Mouse (Mus musculus) erythroblast, adult 5-6 weeks (primary cell): Measurements from ENCODE around the gene Ccr5. TPM values are rescaled to one million over a fixed set of nuclear protein-coding genes. Genes with fewer than 3 reads are reported as not detected.
A peak's percentile ranks its signal among the peaks of the same experiment; 100 is the strongest.
"Not testable (repeated sequence)": the region's sequence is repeated elsewhere in the genome, so short reads cannot be mapped to it uniquely, and the experiment has no call there.

Source experiments
- ATAC-seq: replicated peaks from 2 replicates; pipeline ENCODE4 v1.8.0; 2016; ENCODE audit warnings: moderate number of reproducible peaks, mild to moderate bottlenecking, moderate TSS enrichment, inconsistent platforms; ENCODE audit not compliant: poor library complexity, low FRiP score, severe bottlenecking
- total RNA-seq, 2 experiments: library from RNA; stranded (forward) in 1 of 2; stranded (reverse) in 1 of 2; fragments of 150-400 nt in 1 of 2; fragments of 200-764, 138-1000 nt in 1 of 2; gene quantifications; 2 replicates each; pipeline versions ENCODE4 v1.2.3 to v1.2.4; 2015 to 2017; ENCODE audit warnings: low replicate concordance in 2 of 2

The Ccr5 gene
- total RNA-seq (2015; ENCODE audit: low replicate concordance) (0.42 TPM in 1 of 2 replicates, not detected in the other), total RNA-seq (2017; ENCODE audit: low replicate concordance) (0.26 and 0.42 TPM in 2 replicates)

- no peak for ATAC-seq
Measured at GRCm38 (mm10) chr9:124121387-124122184, at the start of gene Ccr5. TSS of gene Ccr5 (plus strand) at chr9:124121543.

GRCm38 (mm10) chr9:124079803-124080202 lies 41.5 kb upstream of the Ccr5 start:
- ATAC-seq = peak; percentile 35

- ATAC-seq = not testable (repeated sequence)
Measured at GRCm38 (mm10) chr9:124080471-124080870, 40.9 kb upstream of the Ccr5 start.

- no peak for ATAC-seq
Measured at GRCm38 (mm10) chr9:124090441-124090840, 30.9 kb upstream of the Ccr5 start.

GRCm38 (mm10) chr9:124099127-124099526 lies 22.2 kb upstream of the Ccr5 start:
- ATAC-seq = no peak

- no peak for ATAC-seq
Measured at GRCm38 (mm10) chr9:124100357-124100756, 21.0 kb upstream of the Ccr5 start.

- ATAC-seq = no peak
Measured at GRCm38 (mm10) chr9:124101723-124102122, 19.6 kb upstream of the Ccr5 start, which contains the start of gene Ccr2. TSS of gene Ccr2 (plus strand) at chr9:124101950.

GRCm38 (mm10) chr9:124103199-124103598 lies 18.1 kb upstream of the Ccr5 start:
- ATAC-seq = no peak

- no peak for ATAC-seq
Measured at GRCm38 (mm10) chr9:124105196-124105595, 16.1 kb upstream of the Ccr5 start.

GRCm38 (mm10) chr9:124107232-124107631 lies 14.1 kb upstream of the Ccr5 start:
- no peak for ATAC-seq

- no peak for ATAC-seq
Measured at GRCm38 (mm10) chr9:124108356-124109127, 12.8 kb upstream of the Ccr5 start.

- no peak for ATAC-seq
Measured at GRCm38 (mm10) chr9:124111997-124112396, 9.3 kb upstream of the Ccr5 start.

GRCm38 (mm10) chr9:124112591-124113239 lies 8.6 kb upstream of the Ccr5 start:
- ATAC-seq = peak; percentile 55; the same call in 1 of the 2 replicates

GRCm38 (mm10) chr9:124113777-124114176 lies 7.6 kb upstream of the Ccr5 start:
- ATAC-seq = no peak

- peak; percentile 82 for ATAC-seq
Measured at GRCm38 (mm10) chr9:124118489-124118888, 2.9 kb upstream of the Ccr5 start.

GRCm38 (mm10) chr9:124125576-124125975 lies 4.2 kb downstream of the Ccr5 start:
- ATAC-seq = no peak

GRCm38 (mm10) chr9:124126373-124126772 lies 5.0 kb downstream of the Ccr5 start:
- ATAC-seq = no peak

GRCm38 (mm10) chr9:124127412-124127811 lies 6.1 kb downstream of the Ccr5 start:
- no peak for ATAC-seq

GRCm38 (mm10) chr9:124128379-124128778 lies 7.0 kb downstream of the Ccr5 start:
- ATAC-seq = peak; percentile 92

- not testable (repeated sequence) for ATAC-seq
Measured at GRCm38 (mm10) chr9:124132899-124133298, 11.6 kb downstream of the Ccr5 start.
